Mouse (Mus musculus): Measurements from ENCODE around the gene Slc25a29. TPM values are rescaled to one million over a fixed set of nuclear protein-coding genes. Genes with fewer than 3 reads are reported as not detected.

Gene Slc25a29
- polyA plus RNA-seq, 1 experiment from 2014 or later = 1.8 TPM

GRCm38 (mm10) chr12:108816569-108816968 is 19.1 kb downstream of the Slc25a29 start:
- H3K27ac ChIP-seq (ENCODE audit: low read depth, low read length) = no peak overlapping the region
- peaks cover 39% of the 10 kb centered on the region for H3K36me3 ChIP-seq (ENCODE audit: control insufficient read depth, insufficient read depth)
- no peak for ATAC-seq
- 75% methylated on average over 11 of the region's 11 CpGs for WGBS
- TF ChIP-seq CTCF (IDR thresholded peaks at IDR 0.05; ENCODE audit: low read depth) = no peak
- no peak overlapping the region for H3K9ac ChIP-seq (ENCODE audit: low read depth, low read length)
- H3K9me3 ChIP-seq (ENCODE audit: control insufficient read depth) = no peaks in the 10 kb centered on the region
- no peak overlapping the region for H3K4me2 ChIP-seq (replicated peaks; ENCODE audit: low read depth)
- no peaks in the 10 kb centered on the region for H3K4me1 ChIP-seq (replicated peaks; ENCODE audit: control insufficient read depth, insufficient read depth, low read length)
- no peaks in the 10 kb centered on the region for H3K27me3 ChIP-seq (replicated peaks; ENCODE audit: control insufficient read depth, insufficient read depth, low read length)
- H3K4me3 ChIP-seq (ENCODE audit: low read depth, low read length) = no peak overlapping the region

DNA sequence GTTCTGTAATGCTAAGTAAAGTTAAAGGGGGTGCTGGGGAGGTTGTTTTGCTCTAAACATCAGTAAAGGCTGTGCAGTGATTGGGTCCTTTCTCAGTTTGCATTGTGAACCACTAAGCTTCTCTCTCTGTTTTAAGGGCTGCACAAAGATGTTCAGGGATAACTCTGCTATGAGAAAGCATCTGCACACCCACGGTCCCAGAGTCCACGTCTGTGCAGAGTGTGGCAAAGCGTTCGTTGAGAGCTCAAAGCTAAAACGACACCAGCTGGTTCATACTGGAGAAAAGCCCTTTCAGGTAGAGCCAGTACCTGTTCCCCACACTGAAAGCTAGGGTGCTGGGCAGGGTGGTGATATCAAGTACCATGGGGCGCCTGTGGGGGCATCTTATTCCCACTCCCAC is 21.2 kb downstream of the Slc25a29 start:
- H3K4me1 ChIP-seq (replicated peaks; ENCODE audit: control insufficient read depth, insufficient read depth, low read length) = no peaks in the 10 kb centered on the region
- WGBS = 88% methylated on average over 6 of the region's 6 CpGs
- peaks cover 39% of the 10 kb centered on the region for H3K36me3 ChIP-seq (ENCODE audit: control insufficient read depth, insufficient read depth)
- no peak overlapping the region for H3K4me3 ChIP-seq (ENCODE audit: low read depth, low read length)
- no peaks in the 10 kb centered on the region for H3K27me3 ChIP-seq (replicated peaks; ENCODE audit: control insufficient read depth, insufficient read depth, low read length)
- H3K9ac ChIP-seq (ENCODE audit: low read depth, low read length) = no peak overlapping the region
- no peaks in the 10 kb centered on the region for H3K9me3 ChIP-seq (ENCODE audit: control insufficient read depth)
- H3K4me2 ChIP-seq (replicated peaks; ENCODE audit: low read depth) = no peak overlapping the region
- no peak for ATAC-seq
- no peak overlapping the region for H3K27ac ChIP-seq (ENCODE audit: low read depth, low read length)
- TF ChIP-seq CTCF (IDR thresholded peaks at IDR 0.05; ENCODE audit: low read depth) = no peak

- 82% methylated on average over 6 of the region's 6 CpGs for WGBS
- Histone ChIP-seq H3K36me3 (ENCODE audit: control insufficient read depth, insufficient read depth) (peaks cover 35% of the 10 kb centered on the region), H3K27me3 (replicated peaks; ENCODE audit: control insufficient read depth, insufficient read depth, low read length) (no peaks in the 10 kb centered on the region), H3K9me3 (ENCODE audit: control insufficient read depth) (no peaks in the 10 kb centered on the region), H3K9ac (ENCODE audit: low read depth, low read length) (no peak overlapping the region), H3K4me1 (replicated peaks; ENCODE audit: control insufficient read depth, insufficient read depth, low read length) (no peaks in the 10 kb centered on the region), H3K27ac (ENCODE audit: low read depth, low read length) (no peak overlapping the region), H3K4me3 (ENCODE audit: low read depth, low read length) (no peak overlapping the region), H3K4me2 (replicated peaks; ENCODE audit: low read depth) (no peak overlapping the region)
- ATAC-seq = no peak
- no peak for TF ChIP-seq CTCF (IDR thresholded peaks at IDR 0.05; ENCODE audit: low read depth)
These were observed 23.2 kb downstream of the Slc25a29 start for GRCm38 (mm10) chr12:108812463-108812862.

DNA sequence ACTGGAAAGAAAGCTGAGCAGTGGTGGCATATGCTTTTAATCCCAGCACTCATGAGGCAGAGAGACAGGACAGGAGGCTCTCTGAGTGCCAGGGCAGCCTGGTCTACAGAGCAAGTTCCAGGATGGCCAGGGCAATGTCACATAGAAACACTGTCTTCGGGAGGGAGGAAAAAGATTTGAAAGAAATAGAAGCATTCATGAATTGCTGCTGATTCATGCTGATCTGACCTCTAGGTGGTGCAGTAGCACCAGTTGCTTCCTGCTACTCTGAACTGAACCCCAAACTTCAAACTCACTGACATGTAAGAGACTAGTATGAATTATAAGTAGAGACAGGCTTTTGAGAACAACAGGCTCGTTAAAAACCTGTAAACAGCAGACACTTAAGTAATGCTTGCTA is 24.6 kb downstream of the Slc25a29 start:
- peaks cover 30% of the 10 kb centered on the region for H3K36me3 ChIP-seq (ENCODE audit: control insufficient read depth, insufficient read depth)
- no peak for ATAC-seq
- no peaks in the 10 kb centered on the region for H3K27me3 ChIP-seq (replicated peaks; ENCODE audit: control insufficient read depth, insufficient read depth, low read length)
- TF ChIP-seq CTCF (IDR thresholded peaks at IDR 0.05; ENCODE audit: low read depth) = peak; percentile 79
- H3K4me2 ChIP-seq (replicated peaks; ENCODE audit: low read depth) = no peak overlapping the region
- H3K9ac ChIP-seq (ENCODE audit: low read depth, low read length) = no peak overlapping the region
- 46% methylated on average over 2 of the region's 2 CpGs for WGBS
- H3K4me3 ChIP-seq (ENCODE audit: low read depth, low read length) = no peak overlapping the region
- no peaks in the 10 kb centered on the region for H3K4me1 ChIP-seq (replicated peaks; ENCODE audit: control insufficient read depth, insufficient read depth, low read length)
- no peak overlapping the region for H3K27ac ChIP-seq (ENCODE audit: low read depth, low read length)
- H3K9me3 ChIP-seq (ENCODE audit: control insufficient read depth) = no peaks in the 10 kb centered on the region

DNA sequence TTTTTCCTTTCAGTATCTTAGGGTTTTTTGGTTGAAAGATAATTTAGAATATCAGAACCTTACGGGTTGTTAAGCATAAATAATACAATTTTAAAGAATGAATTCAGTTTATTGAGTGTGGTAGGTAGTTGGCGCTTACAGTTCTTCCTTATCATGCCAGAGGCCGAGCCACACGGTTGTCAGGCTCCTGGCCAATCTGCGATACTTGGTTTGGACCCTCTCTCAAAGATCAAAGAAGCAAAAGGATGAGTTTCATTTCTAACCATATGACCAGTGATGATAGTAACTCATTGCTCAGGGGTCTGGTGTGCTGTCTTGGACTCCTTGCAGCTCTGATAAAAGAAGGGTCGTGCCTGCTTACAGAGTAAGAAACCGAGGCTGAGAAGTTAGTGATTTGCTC is 25.4 kb downstream of the Slc25a29 start:
- H3K9me3 ChIP-seq (ENCODE audit: control insufficient read depth) = no peaks in the 10 kb centered on the region
- no peak overlapping the region for H3K27ac ChIP-seq (ENCODE audit: low read depth, low read length)
- 53% methylated on average over 7 of the region's 7 CpGs for WGBS
- no peak for ATAC-seq
- H3K4me2 ChIP-seq (replicated peaks; ENCODE audit: low read depth) = no peak overlapping the region
- no peak overlapping the region for H3K9ac ChIP-seq (ENCODE audit: low read depth, low read length)
- H3K27me3 ChIP-seq (replicated peaks; ENCODE audit: control insufficient read depth, insufficient read depth, low read length) = no peaks in the 10 kb centered on the region
- no peak for TF ChIP-seq CTCF (IDR thresholded peaks at IDR 0.05; ENCODE audit: low read depth)
- no peak overlapping the region for H3K4me3 ChIP-seq (ENCODE audit: low read depth, low read length)
- no peaks in the 10 kb centered on the region for H3K4me1 ChIP-seq (replicated peaks; ENCODE audit: control insufficient read depth, insufficient read depth, low read length)
- peaks cover 29% of the 10 kb centered on the region for H3K36me3 ChIP-seq (ENCODE audit: control insufficient read depth, insufficient read depth)

- Histone ChIP-seq H3K4me2 (replicated peaks; ENCODE audit: low read depth) (no peak overlapping the region), H3K4me3 (ENCODE audit: low read depth, low read length) (no peak overlapping the region), H3K9me3 (ENCODE audit: control insufficient read depth) (no peaks in the 10 kb centered on the region), H3K27ac (ENCODE audit: low read depth, low read length) (no peak overlapping the region), H3K36me3 (ENCODE audit: control insufficient read depth, insufficient read depth) (peaks cover 24% of the 10 kb centered on the region), H3K4me1 (replicated peaks; ENCODE audit: control insufficient read depth, insufficient read depth, low read length) (no peaks in the 10 kb centered on the region), H3K27me3 (replicated peaks; ENCODE audit: control insufficient read depth, insufficient read depth, low read length) (no peaks in the 10 kb centered on the region), H3K9ac (ENCODE audit: low read depth, low read length) (no peak overlapping the region)
- WGBS = 32% methylated on average over 1 of the region's 1 CpGs
- no peak for TF ChIP-seq CTCF (IDR thresholded peaks at IDR 0.05; ENCODE audit: low read depth)
- no peak for ATAC-seq
These were observed 25.9 kb downstream of the Slc25a29 start for GRCm38 (mm10) chr12:108809771-108810170.

- Histone ChIP-seq H3K9me3 (ENCODE audit: control insufficient read depth) (no peaks in the 10 kb centered on the region), H3K9ac (ENCODE audit: low read depth, low read length) (no peak overlapping the region), H3K27me3 (replicated peaks; ENCODE audit: control insufficient read depth, insufficient read depth, low read length) (no peaks in the 10 kb centered on the region), H3K36me3 (ENCODE audit: control insufficient read depth, insufficient read depth) (peaks cover 11% of the 10 kb centered on the region; the same call in 1 of the 2 replicates), H3K27ac (ENCODE audit: low read depth, low read length) (no peak overlapping the region), H3K4me2 (replicated peaks; ENCODE audit: low read depth) (no peak overlapping the region), H3K4me3 (ENCODE audit: low read depth, low read length) (no peak overlapping the region), H3K4me1 (replicated peaks; ENCODE audit: control insufficient read depth, insufficient read depth, low read length) (no peaks in the 10 kb centered on the region)
- ATAC-seq = no peak
- WGBS = 75% methylated on average over 2 of the region's 2 CpGs
- no peak for TF ChIP-seq CTCF (IDR thresholded peaks at IDR 0.05; ENCODE audit: low read depth)
These were observed 27.2 kb downstream of the Slc25a29 start for GRCm38 (mm10) chr12:108808465-108808864.

Data from intestine, postnatal 0 days (tissue).